ENCODE assay signal across 8 mouse cellular contexts in the genomic region with DNA sequence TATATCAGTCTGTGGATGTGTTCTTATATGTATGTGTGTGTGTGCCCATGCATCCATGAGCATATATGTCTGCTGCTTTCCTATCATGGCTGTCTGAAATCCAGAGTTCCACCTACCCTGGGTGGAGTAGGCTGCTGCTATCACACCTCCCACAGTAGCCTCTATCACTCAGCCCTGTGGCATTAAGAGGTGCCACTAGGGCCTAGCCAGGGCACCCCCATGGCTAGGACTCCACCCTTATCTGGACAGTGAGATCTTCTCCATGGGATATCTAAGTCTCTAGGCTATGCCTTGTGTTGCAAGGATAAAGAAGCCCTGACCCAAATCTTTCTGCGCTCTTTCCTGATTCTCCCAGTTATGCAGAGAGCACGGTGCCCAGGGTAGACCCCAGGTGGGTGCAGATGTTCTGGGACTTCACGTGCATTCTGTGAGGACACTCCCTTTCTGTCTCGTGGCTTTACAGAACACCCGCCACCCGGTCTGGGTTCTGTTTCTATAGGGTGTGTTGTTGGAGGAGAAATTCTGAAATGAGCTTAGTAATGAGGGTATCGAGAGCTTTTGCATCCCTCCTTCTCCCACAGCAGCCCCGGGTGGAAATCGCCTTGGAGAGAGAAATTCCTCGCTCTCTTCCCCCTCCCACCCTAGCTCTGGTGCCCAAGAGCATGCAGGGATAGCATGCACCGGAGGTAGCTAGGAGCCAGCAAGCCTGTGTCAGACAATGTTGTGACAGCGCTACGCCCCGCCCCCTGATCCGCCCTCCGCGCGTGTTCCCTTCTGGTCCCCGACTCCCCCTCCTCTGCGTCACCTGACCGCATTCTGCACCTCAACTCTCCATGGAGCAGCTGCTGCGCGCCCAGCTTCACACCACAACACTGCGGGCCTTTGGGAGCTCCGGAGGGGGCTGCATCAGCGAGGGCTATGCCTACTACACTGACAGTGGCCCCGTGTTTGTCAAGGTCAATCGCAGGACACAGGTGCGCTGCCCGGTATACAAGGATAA. TPM values are rescaled to one million over a fixed set of nuclear protein-coding genes. Genes with fewer than 3 reads are reported as not detected.
A peak's percentile ranks its signal among the peaks of the same experiment; 100 is the strongest.
DNase-seq lines count a peak whose midpoint lies in the region; ATAC-seq lines count a peak whose summit lies in the region.

A gene (plus strand): TSS at position 758 of the 1,000 bp plus-strand sequence.

- WGBS in intestine, embryonic 16.5 days: 4% methylated on average over 30 of the region's 30 CpGs

- no peak within 1 kb of the TSS for H3K27ac ChIP-seq in intestine, embryonic 16.5 days (ENCODE audit: low read length)

- H3K9me3 ChIP-seq in intestine, embryonic 16.5 days (ENCODE audit: control insufficient read depth, low read length): no peaks in the 10 kb centered on the region

- peak within 1 kb of the TSS; percentile 84 for H3K4me2 ChIP-seq in intestine, embryonic 16.5 days (ENCODE audit: low read depth, low read length)

- no peaks in the 10 kb centered on the region for H3K27me3 ChIP-seq in intestine, embryonic 16.5 days (replicated peaks; ENCODE audit: control insufficient read depth, insufficient read depth, low read length)

- DNase-seq in adrenal gland, adult 2 months: peak; percentile 95
- peak; percentile 81 for DNase-seq in embryo, embryonic 11 days
- peak; percentile 65 to 80 for DNase-seq in gastrocnemius, postnatal 36 days
- DNase-seq in left cerebral cortex, postnatal 25 days (ENCODE audit: low spot score in 2 of 2): peak; percentile 93 to 99
- peak; percentile 79 for DNase-seq in mesoderm, embryonic 11.5 days (ENCODE audit: low read depth, low spot score)
- peak; percentile 95 for DNase-seq in right cerebral cortex, postnatal 25 days
- DNase-seq in urinary bladder, postnatal 36 days (ENCODE audit: low spot score in 2 of 2): peak; percentile 73 to 91

- H3K4me1 ChIP-seq in intestine, embryonic 16.5 days (ENCODE audit: control insufficient read depth, insufficient read depth, low read length): peaks cover 12% of the 10 kb centered on the region

- intact Hi-C loops in gastrocnemius, postnatal 36 days (cut with DNase I): no loop called here
- intact Hi-C loops in left cerebral cortex, postnatal 25 days (cut with DNase I): loop anchor here (1.0 kb wide), 1 partner anchor 46 kb away; a partner anchor contains a TSS

- peak; percentile 95 for ATAC-seq in intestine, embryonic 16.5 days

- peak within 1 kb of the TSS; percentile 53 for H3K4me3 ChIP-seq in intestine, embryonic 16.5 days (ENCODE audit: low read length)

- H3K36me3 ChIP-seq in intestine, embryonic 16.5 days (ENCODE audit: control insufficient read depth, insufficient read depth, low read length): no peaks in the 10 kb centered on the region

- H3K9ac ChIP-seq in intestine, embryonic 16.5 days (ENCODE audit: low read depth, low read length): peak within 1 kb of the TSS; percentile 58

RNA-seq across cellular contexts. Expression of the gene that starts here (rescaled TPM):
- 1 to 10 TPM; 8.2 to 9.7 TPM for total RNA-seq in adrenal gland, adult 2 months (2021)
- polyA plus RNA-seq in adrenal gland, adult 2 months (2012; rRNA removed): 3.3 and 6.0 TPM in 2 replicates
- 10 to 100 TPM; 14.4 to 17.6 TPM for total RNA-seq in gastrocnemius, postnatal 36 days (2021)
- polyA plus RNA-seq in intestine, embryonic 16.5 days (2015; fragmentation: Nextera tagmentation; extraction: Ambion mirVana): 1.6 and 1.8 TPM in 2 replicates
- 10 to 100 TPM; 49.0 to 54.1 TPM for total RNA-seq in left cerebral cortex, postnatal 25 days (2021)
